Mouse (Mus musculus) liver, postnatal 0 days (tissue): ENCODE measurements around the gene Vasp. TPM values are rescaled to one million over a fixed set of nuclear protein-coding genes. Genes with fewer than 3 reads are reported as not detected.

Source experiments
- ATAC-seq: fragments of 200-750 bp; cut with Nextera tagmentation; 2 replicates; pipeline ENCODE4 v1.8.0; 2017; ENCODE audit warnings: mild to moderate bottlenecking, moderate library complexity
- DNase-seq: peaks from one replicate; pipeline ENCODE4 v3.0.0-alpha.2; 2016
- H3K27ac ChIP-seq: fragments of 300-500 bp; sonication (generic); 2 replicates; pipeline ENCODE4 v1.5.1; 2014; ENCODE audit warnings: antibody characterized with exemption, moderate library complexity, mild to moderate bottlenecking, low read depth
- H3K27me3 ChIP-seq: fragments of 300-500 bp; sonication (generic); 2 replicates; pipeline ENCODE4 v1.6.1; 2014; ENCODE audit warnings: low read length, control low read depth, mixed read lengths; ENCODE audit not compliant: insufficient read depth
- H3K36me3 ChIP-seq: fragments of 300-500 bp; sonication (generic); replicated peaks from 2 replicates; pipeline ENCODE4 v1.6.1; 2014; ENCODE audit warnings: mild to moderate bottlenecking, control low read depth, low read length, moderate library complexity, mixed read lengths; ENCODE audit not compliant: insufficient read depth
- H3K4me1 ChIP-seq: fragments of 300-500 bp; sonication (generic); 2 replicates; pipeline ENCODE4 v1.6.1; 2014; ENCODE audit warnings: antibody characterized with exemption, mild to moderate bottlenecking, control low read depth; ENCODE audit not compliant: insufficient read depth
- H3K4me2 ChIP-seq: fragments of 300-500 bp; sonication (generic); 2 replicates; pipeline ENCODE4 v1.6.1; 2014; ENCODE audit warnings: low read depth, mild to moderate bottlenecking, low read length, moderate library complexity, mixed read lengths
- H3K4me3 ChIP-seq: fragments of 300-500 bp; sonication (generic); 2 replicates; pipeline ENCODE4 v1.5.1; 2014; ENCODE audit warnings: low read depth, low read length
- H3K9ac ChIP-seq: fragments of 300-500 bp; sonication (generic); replicated peaks from 2 replicates; pipeline ENCODE4 v1.6.1; 2014; ENCODE audit warnings: mild to moderate bottlenecking, moderate library complexity
- H3K9me3 ChIP-seq: fragments of 300-500 bp; sonication (generic); 2 replicates; pipeline ENCODE4 v1.6.1; 2016; ENCODE audit warnings: mild to moderate bottlenecking, control low read depth, low read length, mixed read lengths
- CTCF ChIP-seq: sonication (generic); IDR thresholded peaks from 2 replicates; pipeline ENCODE4 v1.5.1; 2016; ENCODE audit warnings: antibody characterized with exemption, low read depth
- EP300 ChIP-seq: IDR thresholded peaks from 2 replicates; pipeline ENCODE4 v1.6.1; 2016; ENCODE audit warnings: antibody characterized with exemption, low read depth, mild to moderate bottlenecking
- WGBS: fragments of 180-500 bp; shearing (Covaris S2); extraction: QIAGEN DNeasy Blood & Tissue Kit; methylation state at CpG from one replicate; pipeline ENCODE4 v1.1.7; 2014; ENCODE audit not compliant: insufficient replicate concordance; 5-methylcytosine and 5-hydroxymethylcytosine counted together
- polyA plus RNA-seq: library from polyadenylated mRNA; unstranded; fragments of >200 nt; fragmentation: Nextera tagmentation; extraction: Ambion mirVana; gene quantifications from 2 replicates; pipeline ENCODE4 v1.2.1, GENCODE M21; 2015

The Vasp gene
- polyA plus RNA-seq, 1 experiment from 2014 or later, result 36.2 TPM

- peak overlapping the region; percentile 27; the same call in 1 of the 2 replicates for H3K4me3 ChIP-seq
- no peak for TF ChIP-seq EP300
- no peak for TF ChIP-seq CTCF
These were observed 7.4 kb upstream of the Vasp start for GRCm38 (mm10) chr7:19279052-19279451.

GRCm38 (mm10) chr7:19276253-19276652 lies 4.6 kb upstream of the Vasp start:
- 46% methylated on average over 4 of the region's 4 CpGs for WGBS
- Histone ChIP-seq H3K27me3 (peaks cover 38% of the 10 kb centered on the region), H3K9me3 (no peaks in the 10 kb centered on the region), H3K9ac (no peak overlapping the region), H3K4me1 (peaks cover 3% of the 10 kb centered on the region), H3K4me3 (no peak overlapping the region), H3K4me2 (no peak overlapping the region), H3K36me3 (no peaks in the 10 kb centered on the region), H3K27ac (no peak overlapping the region)
- TF ChIP-seq CTCF (peak; percentile 55), EP300 (no peak)
- ATAC-seq (no peak), DNase-seq (no peak)

More at GRCm38 (mm10) chr7:19279052-19279451, 7.4 kb upstream of the Vasp start:
- H3K36me3 ChIP-seq, result no peaks in the 10 kb centered on the region
- WGBS, result 7% methylated on average over 33 of the region's 34 CpGs
- peaks cover 9% of the 10 kb centered on the region for H3K4me1 ChIP-seq
- H3K9me3 ChIP-seq, result no peaks in the 10 kb centered on the region
- no peak overlapping the region for H3K27ac ChIP-seq
- H3K9ac ChIP-seq, result no peak overlapping the region
- H3K27me3 ChIP-seq, result peaks cover 53% of the 10 kb centered on the region
- DNase-seq (no peak), ATAC-seq (no peak)
- 0 out of 2 replicates have a peak overlapping the region, but pooled peaks have one; percentile 40 for H3K4me2 ChIP-seq

GRCm38 (mm10) chr7:19272173-19272764 lies 652 bp upstream of the Vasp start:
- H3K4me3 ChIP-seq, result peak overlapping the region; percentile 96
- DNase-seq, result peak; percentile 87
- ATAC-seq, result peak; percentile 70
- H3K27ac ChIP-seq, result peak overlapping the region; percentile 94
- under 1% methylated on average over 36 of the region's 36 CpGs for WGBS
- no peaks in the 10 kb centered on the region for H3K36me3 ChIP-seq
- TF ChIP-seq CTCF (no peak), EP300 (no peak)
- no peaks in the 10 kb centered on the region for H3K27me3 ChIP-seq
- peaks cover 23% of the 10 kb centered on the region for H3K4me1 ChIP-seq
- no peaks in the 10 kb centered on the region for H3K9me3 ChIP-seq
- peak overlapping the region; percentile 90 for H3K9ac ChIP-seq
- peak overlapping the region; percentile 99 for H3K4me2 ChIP-seq

- Histone ChIP-seq H3K27me3 (no peaks in the 10 kb centered on the region), H3K4me2 (peak overlapping the region; percentile 99), H3K9ac (peak overlapping the region; percentile 90), H3K4me3 (peak overlapping the region; percentile 96), H3K4me1 (peaks cover 38% of the 10 kb centered on the region), H3K36me3 (0 out of 2 replicates have a peak, but pooled peaks cover under 1% of the 10 kb centered on the region), H3K9me3 (no peaks in the 10 kb centered on the region), H3K27ac (peak overlapping the region; percentile 94)
- WGBS, result 2% methylated on average over 18 of the region's 21 CpGs
- DNase-seq (peak; percentile 55), ATAC-seq (no peak)
- TF ChIP-seq CTCF (no peak), EP300 (no peak)
These were observed 944 bp downstream of the Vasp start for GRCm38 (mm10) chr7:19270509-19271237.

GRCm38 (mm10) chr7:19269721-19270441 lies 1.7 kb downstream of the Vasp start:
- Histone ChIP-seq H3K9ac (peak overlapping the region; percentile 90), H3K4me2 (peak overlapping the region; percentile 99), H3K4me3 (peak overlapping the region; percentile 96), H3K9me3 (no peaks in the 10 kb centered on the region), H3K27ac (peak overlapping the region; percentile 94), H3K36me3 (peaks cover 3% of the 10 kb centered on the region), H3K27me3 (no peaks in the 10 kb centered on the region), H3K4me1 (peaks cover 45% of the 10 kb centered on the region)
- DNase-seq, result peak; percentile 77
- peak; percentile 20 for ATAC-seq
- TF ChIP-seq EP300, result no peak
- TF ChIP-seq CTCF, result no peak
- WGBS, result 9% methylated on average over 19 of the region's 19 CpGs
